Mouse (Mus musculus): ENCODE results near the gene Commd7.
"Not testable (repeated sequence)": the region's sequence is repeated elsewhere in the genome, so short reads cannot be mapped to it uniquely, and the experiment has no call there.

The Commd7 gene

DNA sequence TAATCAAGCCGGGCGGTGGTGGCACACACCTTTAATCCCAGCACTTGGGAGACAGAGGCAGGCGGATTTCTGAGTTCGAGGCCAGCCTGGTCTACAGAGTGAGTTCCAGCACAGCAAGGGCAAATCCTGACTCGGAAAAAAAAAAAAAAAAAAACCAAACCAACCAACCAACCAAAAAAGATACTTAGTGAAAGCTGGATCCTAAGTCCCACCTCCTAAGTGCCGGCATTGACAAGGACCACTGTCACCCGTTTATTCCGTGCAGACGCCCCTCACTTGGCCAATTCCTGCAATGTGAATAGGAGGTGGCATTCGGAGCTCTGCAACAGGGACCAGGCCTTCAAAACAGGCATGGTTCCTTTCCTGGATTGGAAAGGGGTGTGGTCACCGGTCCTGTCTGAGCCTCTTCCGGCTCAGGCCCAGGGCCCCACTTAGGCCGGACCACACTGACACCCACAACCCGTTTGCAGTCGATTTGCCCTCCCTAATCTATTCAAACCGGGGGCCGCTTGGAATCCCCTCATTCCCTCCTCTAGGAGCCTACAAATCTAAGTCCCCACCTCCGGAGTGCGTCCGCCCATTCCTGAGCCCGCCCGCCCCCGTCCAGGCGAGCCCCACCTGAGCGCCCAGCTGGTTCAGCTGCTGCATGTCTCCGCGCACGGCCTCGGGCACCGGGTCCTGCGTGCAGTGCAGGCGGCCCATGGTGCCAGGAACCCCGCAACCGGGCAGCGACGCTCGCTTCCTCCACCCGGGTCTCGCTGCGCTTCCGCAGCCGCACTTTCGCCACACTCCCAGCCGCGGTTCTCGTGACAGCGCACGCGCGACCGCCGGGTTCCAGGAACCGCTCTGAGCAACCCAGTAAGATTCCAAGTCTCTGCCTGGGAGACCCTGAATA is at the start of gene Commd7:
TSS of gene Commd7 (minus strand) at position 806 of the 895 bp plus-strand sequence.
- ChIA-PET CTCF (interaction anchor here in 3 of 4 experiments (0.7 to 1.3 kb wide), 4 partner anchors 28 to 975 kb away, joined by 3 to 7 read pairs (median 5); no protein-coding TSS in a partner anchor), POLR2A (interaction anchor here (0.6 to 5.0 kb wide), 26 partner anchors 8 to 919 kb away, joined by 3 to 35 read pairs (median 4); partner anchors contain the start of gene Dnmt3b (in 1 of the 4))

DNA sequence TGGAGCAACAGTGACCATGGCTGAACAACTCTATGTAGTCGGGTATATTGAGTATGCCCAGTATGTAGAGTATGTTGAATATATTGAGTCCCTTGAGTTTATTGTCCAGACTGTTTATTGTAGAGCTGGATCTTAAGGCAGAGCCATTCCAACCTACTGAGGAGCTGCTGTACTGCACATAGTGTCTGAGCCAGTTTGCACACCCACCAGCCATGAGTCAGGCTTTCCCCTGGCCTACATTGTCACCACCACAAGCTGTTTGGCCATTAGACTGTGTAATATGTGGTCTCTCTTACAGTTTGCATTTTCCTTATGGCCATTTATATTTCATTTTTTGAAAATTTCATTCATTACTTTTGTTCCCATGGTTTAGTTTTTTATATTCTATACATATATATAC is 47.4 kb upstream of the Commd7 start:
- CTCF ChIA-PET = interaction anchor here in 2 of 4 experiments (0.7 to 1.4 kb wide), 2 partner anchors 14 to 418 kb away, joined by 3 to 4 read pairs; no protein-coding TSS in a partner anchor
- POLR2A ChIA-PET = interaction anchor here in 1 of 4 experiments (1.8 kb wide), 1 partner anchor 73 kb away, joined by 4 read pairs; no protein-coding TSS in a partner anchor

DNA sequence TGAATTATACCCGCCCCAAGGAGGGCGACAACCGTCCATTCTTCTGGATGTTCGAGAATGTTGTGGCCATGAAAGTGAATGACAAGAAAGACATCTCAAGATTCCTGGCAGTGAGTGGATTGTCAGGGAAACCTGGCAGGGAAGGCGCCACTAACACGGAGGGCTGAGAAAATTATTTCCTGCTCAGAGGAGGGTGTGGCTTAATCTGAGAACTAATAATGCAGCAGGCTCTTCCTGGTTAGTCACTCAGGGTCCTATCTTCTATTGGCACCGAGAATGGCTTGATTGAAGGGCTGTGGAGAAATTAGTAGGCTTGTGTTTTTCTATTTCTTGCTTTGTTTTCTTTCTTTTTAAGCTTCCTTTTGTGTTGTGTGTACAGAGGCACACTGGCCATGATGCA is 45.0 kb upstream of the Commd7 start:
- ChIA-PET CTCF (interaction anchor here (1.0 to 2.3 kb wide), 5 partner anchors 17 to 276 kb away, joined by 3 to 6 read pairs (median 4); no protein-coding TSS in a partner anchor), POLR2A (no interaction called here)

DNA sequence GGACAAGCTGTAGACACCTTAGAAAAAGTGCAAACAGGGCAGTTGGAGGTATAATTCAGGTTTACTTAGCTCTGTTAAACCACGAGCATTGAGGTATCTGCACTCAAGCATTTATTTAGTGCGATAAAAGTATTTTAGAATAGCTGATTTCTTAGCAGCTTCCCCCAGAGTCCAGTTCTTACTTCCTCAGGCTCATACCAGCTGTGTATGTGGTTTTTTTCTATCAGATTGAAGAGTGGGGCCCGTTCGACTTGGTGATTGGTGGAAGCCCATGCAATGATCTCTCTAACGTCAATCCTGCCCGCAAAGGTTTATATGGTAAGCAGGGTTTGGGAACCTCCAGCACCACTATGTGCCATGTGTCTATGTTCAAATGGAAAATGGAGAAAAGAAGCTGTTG is 44.4 kb upstream of the Commd7 start:
- ChIA-PET POLR2A (no interaction called here), CTCF (interaction anchor here (1.0 to 2.3 kb wide), 5 partner anchors 17 to 277 kb away, joined by 3 to 6 read pairs (median 4); no protein-coding TSS in a partner anchor)

DNA sequence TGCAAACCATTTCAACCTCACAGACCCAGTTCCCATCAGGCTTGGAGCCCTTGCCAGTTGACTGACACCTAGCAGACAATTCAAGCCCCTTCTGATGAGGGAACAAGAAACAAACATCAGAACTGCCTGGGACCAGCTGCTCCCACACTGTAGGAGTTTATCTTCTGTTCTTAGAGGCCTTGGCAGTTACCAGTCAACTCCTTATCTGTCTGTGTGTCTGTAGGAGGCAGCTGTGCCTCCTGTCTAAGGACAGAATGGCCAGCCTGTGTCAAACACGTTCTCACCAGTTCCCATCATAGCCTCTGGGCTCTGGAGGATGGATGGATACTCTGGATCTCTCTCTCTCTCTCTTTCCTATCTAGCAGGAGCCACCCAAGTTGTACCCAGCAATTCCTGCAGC is 42.8 kb upstream of the Commd7 start:
- CTCF ChIA-PET, POLR2A ChIA-PET: not testable (repeated sequence)

DNA sequence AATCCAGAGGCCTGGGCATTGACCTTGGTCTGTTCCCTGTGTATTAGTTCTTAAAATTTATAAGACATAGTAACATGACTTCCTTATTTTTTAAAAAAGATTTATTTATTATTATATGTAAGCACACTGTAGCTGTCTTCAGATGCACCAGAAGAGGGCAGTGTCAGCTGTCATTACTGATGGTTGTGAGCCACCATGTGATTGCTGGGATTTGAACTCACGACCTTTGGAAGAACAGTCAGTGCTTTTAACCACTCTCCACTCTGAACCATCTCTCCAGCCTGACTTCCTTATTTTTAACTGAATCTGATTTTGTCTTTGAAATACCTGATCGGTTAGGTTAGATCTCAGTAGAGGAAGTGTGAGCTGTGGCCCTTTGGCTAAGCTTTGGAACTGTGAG is 40.0 kb upstream of the Commd7 start:
- ChIA-PET POLR2A (interaction anchor here in 1 of 4 experiments (1.4 kb wide), 1 partner anchor 68 kb away, joined by 4 read pairs; the partner anchor contains the start of gene Mapre1), CTCF (interaction anchor here in 3 of 4 experiments (0.6 to 1.5 kb wide), 8 partner anchors 13 to 194 kb away, joined by 3 to 6 read pairs (median 3); no protein-coding TSS in a partner anchor)

DNA sequence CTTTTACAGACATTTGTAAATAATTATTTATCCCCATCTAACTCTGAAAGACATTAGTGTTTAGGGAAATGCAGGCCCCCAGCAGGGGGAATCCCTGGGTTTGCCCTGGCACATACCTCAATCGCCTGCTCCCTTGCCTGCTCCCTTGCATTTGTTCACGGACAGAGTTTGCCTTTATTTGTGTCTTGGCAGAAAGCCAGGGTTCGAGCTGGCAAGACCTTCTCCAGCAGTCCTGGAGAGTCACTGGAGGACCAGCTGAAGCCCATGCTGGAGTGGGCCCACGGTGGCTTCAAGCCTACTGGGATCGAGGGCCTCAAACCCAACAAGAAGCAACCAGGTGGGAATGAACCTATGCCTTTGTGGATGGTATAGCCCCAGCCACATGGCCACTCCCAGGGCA is 37.5 kb upstream of the Commd7 start:
- ChIA-PET POLR2A (no interaction called here), CTCF (interaction anchor here in 1 of 4 experiments (1.0 to 1.5 kb wide), 3 partner anchors 11 to 181 kb away, joined by 4 to 8 read pairs (median 5); no protein-coding TSS in a partner anchor)

DNA sequence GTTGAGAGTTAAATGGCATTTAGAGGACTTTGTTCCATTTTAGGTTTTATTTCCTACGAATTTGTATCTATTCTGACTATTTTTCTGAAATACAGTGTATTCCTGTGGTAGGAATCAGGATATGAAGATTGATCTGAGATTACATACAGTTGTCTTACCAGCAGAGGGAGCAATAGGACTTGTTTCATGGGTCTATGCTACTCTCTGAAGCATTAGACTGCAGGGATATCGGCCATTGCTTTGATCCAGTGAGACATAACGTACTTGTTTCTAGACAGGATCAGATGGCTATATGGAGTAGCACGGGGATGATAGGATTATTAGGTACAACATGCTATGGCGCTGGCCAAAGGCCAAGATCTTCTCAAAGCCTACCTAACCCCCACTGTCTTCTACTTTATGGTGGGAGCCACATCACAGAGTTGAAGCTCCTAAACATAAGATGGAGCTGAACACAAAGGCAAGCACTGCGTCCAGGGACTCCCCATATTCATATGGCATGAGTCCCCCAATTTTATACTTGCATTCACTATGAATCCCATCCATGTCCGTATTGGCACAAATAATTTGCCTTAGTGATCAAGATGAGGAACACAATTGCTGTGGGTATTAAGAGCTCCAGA is 36.3 kb upstream of the Commd7 start:
- ChIA-PET POLR2A (interaction anchor here in 1 of 4 experiments (0.6 to 1.0 kb wide), 2 partner anchors 18 to 46 kb away, joined by 3 to 5 read pairs; no protein-coding TSS in a partner anchor), CTCF (interaction anchor here (0.6 to 1.5 kb wide), 7 partner anchors 10 to 169 kb away, joined by 3 to 8 read pairs (median 4); no protein-coding TSS in a partner anchor)

DNA sequence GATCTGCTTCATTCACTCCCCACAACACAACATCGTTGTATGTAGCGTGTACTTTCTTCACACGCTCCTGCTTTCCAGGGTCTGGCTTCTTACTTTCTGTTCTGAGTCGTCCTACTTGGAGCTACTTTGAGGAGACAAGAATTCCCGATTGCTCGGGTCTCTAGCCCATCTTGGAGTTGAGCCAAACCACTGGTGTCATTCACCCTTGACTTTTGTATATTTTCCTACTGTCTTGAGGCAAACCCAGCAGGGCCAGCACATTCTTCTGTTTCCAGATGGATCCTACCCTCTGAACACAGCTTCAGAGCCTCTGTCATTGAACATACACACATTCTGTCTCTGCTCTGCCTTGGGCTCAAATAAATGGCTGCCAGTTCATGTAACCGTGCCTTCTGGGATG is 32.8 kb upstream of the Commd7 start:
- POLR2A ChIA-PET = no interaction called here
- CTCF ChIA-PET = no interaction called here

DNA sequence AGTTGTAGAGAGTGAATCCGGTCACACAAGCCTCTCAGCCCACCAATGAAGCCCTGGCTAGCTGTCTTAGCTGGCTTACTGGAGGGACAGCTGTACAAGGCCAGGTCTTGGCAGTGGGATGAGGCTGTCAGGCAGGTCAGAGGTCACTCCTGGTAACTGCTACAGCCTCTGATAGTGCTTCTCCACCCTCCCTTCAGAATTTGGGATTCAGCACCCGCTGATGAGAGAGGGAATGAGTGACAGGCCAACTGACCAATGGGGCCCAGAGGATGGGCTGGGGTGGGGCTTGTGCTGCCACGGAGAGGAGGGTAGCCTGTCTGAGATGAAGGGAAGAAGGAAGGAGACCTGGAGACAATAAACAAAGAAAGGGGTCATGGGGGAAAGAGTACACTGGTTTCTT is 28.0 kb upstream of the Commd7 start:
- POLR2A ChIA-PET = interaction anchor here in 2 of 4 experiments (1.4 to 3.0 kb wide), 2 partner anchors 9 to 28 kb away, joined by 4 to 10 read pairs; partner anchors contain the start of gene Commd7 (in 1 of the 2)
- CTCF ChIA-PET = interaction anchor here (0.5 to 1.6 kb wide), 9 partner anchors 17 to 63 kb away, joined by 3 to 6 read pairs (median 3); no protein-coding TSS in a partner anchor

DNA sequence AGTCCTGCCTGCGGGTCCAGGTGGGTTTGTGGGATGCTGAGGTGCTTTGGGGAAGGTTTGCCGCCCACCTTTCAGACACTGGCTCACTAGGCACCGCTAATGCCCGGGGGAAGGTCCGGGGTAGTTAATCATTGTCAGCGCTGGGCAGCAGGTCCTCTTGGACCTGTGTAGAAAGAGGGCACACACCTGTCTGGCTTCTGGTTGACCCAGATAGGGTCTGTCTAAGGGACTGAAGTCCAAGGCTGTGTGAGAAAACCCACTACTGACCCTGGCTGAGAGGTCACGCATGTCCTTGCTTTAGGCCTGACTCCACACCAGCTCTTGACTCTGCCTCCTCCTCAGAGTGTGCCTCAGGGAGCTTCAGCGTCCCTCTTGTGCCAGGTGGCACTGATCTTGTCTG is 25.1 kb upstream of the Commd7 start:
- CTCF ChIA-PET = interaction anchor here in 1 of 4 experiments (0.5 kb wide), 1 partner anchor 101 kb away, joined by 3 read pairs; no protein-coding TSS in a partner anchor

DNA sequence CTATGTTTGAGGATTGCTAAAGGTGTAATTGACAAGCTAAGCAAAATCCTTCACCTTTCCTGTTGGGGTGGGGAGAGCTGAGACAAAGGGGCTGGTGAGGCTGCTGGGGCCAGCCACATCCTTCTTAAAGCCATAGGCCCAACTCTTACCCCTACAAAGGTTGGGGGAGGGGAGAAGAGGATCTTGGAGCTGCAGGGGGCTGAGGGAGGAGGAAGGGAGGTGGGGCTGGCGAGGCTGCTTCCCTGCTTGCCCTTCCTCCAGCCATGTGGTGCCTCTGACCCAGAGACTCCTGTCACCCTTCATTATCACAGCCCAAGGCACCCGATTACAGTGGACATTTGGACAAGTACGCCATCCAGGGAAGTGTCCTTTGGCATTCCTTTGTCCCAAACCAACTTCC is 19.1 kb upstream of the Commd7 start:
- ChIA-PET POLR2A (interaction anchor here in 2 of 4 experiments (0.7 to 2.8 kb wide), 12 partner anchors 8 to 179 kb away, joined by 3 to 20 read pairs (median 4); no protein-coding TSS in a partner anchor), CTCF (interaction anchor here in 2 of 4 experiments (0.7 to 2.2 kb wide), 4 partner anchors 41 to 65 kb away, joined by 3 to 6 read pairs (median 4); no protein-coding TSS in a partner anchor)

More for the DNA sequence above, 25.1 kb upstream of the Commd7 start:
- POLR2A ChIA-PET = interaction anchor here in 2 of 4 experiments (0.6 to 2.5 kb wide), 3 partner anchors 9 to 25 kb away, joined by 3 to 8 read pairs (median 3); partner anchors contain the start of genes Commd7 (in 1 of the 2) and Dnmt3b (in 1 of the 2)

DNA sequence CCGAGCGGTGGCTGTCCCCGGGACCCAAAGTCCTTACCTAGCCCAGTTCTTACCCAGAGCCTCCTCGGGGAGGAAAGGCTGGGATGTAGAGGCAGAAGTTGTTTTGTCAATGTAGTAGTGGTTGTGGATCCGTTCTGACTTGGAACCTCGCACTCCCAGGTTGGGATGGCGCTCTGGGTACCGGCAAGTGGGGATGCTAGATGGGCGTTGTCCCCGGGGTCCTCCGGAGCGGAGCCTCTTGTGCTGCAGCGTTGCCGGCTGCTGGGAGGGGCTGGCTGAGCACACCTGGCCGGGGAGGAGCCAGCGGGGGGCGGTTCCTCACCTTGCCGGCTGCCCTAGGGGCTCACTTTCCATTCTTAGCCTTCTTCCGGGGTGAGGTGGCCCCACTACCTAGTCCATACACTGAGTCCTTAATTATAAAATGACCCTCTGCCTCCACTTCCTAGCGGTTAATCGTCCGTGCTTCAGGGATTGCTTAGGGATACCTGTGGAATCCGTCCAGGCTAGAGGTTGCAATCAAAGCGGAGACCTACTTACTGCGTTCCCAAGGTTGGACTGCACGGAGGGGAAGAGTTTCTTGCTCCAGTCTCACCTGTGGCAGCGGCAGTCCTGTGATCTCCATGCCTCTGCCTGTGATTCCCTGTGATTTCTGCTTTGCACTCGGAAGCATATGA is 17.6 kb upstream of the Commd7 start:
- ChIA-PET CTCF (interaction anchor here in 2 of 4 experiments (1.8 to 2.2 kb wide), 2 partner anchors 40 to 43 kb away, joined by 5 to 6 read pairs; no protein-coding TSS in a partner anchor), POLR2A (interaction anchor here in 1 of 4 experiments (0.7 to 2.8 kb wide), 4 partner anchors 12 to 42 kb away, joined by 3 to 20 read pairs (median 4); no protein-coding TSS in a partner anchor)

DNA sequence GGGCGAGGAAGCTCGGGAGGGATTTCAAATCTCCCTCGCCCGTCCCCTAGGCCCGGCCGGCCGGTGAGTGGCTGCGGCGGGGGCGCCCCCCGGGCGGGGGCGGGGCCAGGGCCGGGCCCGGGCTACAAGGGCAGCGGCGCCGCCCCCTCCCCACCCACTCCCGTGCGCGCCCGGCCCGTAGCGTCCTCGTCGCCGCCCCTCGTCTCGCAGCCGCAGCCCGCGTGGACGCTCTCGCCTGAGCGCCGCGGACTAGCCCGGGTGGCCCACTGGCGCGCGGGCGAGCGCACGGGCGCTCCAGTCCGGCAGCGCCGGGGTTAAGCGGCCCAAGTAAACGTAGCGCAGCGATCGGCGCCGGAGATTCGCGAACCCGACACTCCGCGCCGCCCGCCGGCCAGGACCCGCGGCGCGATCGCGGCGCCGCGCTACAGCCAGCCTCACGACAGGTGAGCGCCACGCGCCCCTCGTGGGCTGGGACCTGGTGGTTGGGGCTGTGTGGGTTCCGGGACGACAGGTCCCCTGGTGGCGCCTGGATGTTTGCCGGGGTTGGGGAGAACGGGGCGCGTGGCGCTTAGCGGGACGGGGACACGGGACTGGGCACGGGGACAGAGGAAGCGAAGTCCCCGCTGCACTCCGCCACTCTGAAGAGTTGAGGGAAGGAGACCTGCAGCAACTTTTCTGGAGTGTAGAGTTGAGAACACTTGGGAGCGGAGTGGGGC is 16.9 kb upstream of the Commd7 start, which contains the start of gene Dnmt3b:
TSS of gene Dnmt3b (plus strand) at position 153 of the 716 bp plus-strand sequence.
- ChIA-PET CTCF (interaction anchor here in 3 of 4 experiments (0.6 to 1.4 kb wide), 9 partner anchors 10 to 651 kb away, joined by 3 to 6 read pairs (median 3); no protein-coding TSS in a partner anchor), POLR2A (interaction anchor here (0.6 to 2.1 kb wide), 20 partner anchors 10 to 382 kb away, joined by 3 to 8 read pairs (median 4); partner anchors contain the start of gene Mapre1 (in 2 of the 4))

DNA sequence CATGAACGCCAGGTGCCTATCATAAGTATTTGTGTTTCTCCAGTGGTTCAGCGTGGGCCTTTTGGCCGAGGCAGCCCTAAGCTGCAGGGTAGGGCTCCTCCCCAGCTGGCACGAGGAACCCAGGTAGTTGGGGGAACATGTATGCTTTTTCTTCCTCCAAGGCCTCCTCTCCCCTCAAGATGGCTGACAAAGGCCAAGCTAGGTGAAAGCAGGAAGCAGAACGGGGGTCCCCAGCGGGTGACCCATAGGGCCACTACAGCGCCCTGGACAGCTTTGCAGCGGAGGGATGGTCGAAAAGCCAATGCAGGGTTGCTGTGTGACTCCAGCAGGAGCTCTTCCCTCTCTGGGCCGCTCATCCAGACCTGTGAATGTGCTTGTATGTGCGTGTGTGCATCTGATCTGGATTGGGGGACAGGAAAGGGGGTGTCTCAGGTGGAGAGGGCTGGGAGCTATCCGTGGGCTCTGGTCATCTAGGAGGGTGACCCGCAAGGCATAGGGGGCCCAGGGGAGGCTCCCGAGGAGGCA is 16.3 kb upstream of the Commd7 start:
- CTCF ChIA-PET = interaction anchor here in 3 of 4 experiments (0.5 to 1.4 kb wide), 12 partner anchors 9 to 651 kb away, joined by 3 to 6 read pairs (median 3); no protein-coding TSS in a partner anchor

DNA sequence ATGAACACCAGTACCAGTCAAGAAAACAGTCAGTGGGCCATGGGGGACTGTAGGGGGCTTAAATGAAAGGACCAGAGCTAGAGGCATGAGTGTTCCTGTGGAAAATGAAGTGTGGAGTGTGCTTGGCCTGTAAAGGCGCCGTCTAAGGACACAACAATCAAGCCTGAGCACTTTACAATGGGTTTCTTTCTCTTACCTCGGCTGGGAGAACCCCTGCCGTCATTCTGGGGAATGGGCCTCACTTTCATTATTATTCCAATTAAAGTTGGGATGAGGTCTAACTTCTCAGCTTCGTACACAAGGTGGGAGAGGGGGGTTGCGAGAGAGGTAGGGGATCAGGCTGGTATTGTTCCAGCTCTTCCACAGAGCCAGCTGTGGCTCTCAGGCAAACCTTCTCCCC is 10.4 kb upstream of the Commd7 start:
- ChIA-PET POLR2A (interaction anchor here in 3 of 4 experiments (0.5 to 3.0 kb wide), 5 partner anchors 10 to 31 kb away, joined by 3 to 9 read pairs (median 3); partner anchors contain the start of gene Commd7 (in 1 of the 3)), CTCF (interaction anchor here in 2 of 4 experiments (0.8 to 1.0 kb wide), 3 partner anchors 10 to 17 kb away, joined by 3 to 4 read pairs (median 3); no protein-coding TSS in a partner anchor)

More for the DNA sequence above, 16.3 kb upstream of the Commd7 start:
- POLR2A ChIA-PET = interaction anchor here (0.6 to 2.1 kb wide), 21 partner anchors 9 to 381 kb away, joined by 3 to 8 read pairs (median 4); partner anchors contain the start of genes Mapre1 (in 2 of the 4) and Commd7 (in 1 of the 4)
